Mouse (Mus musculus): ENCODE data around the gene Tbc1d19.

The Tbc1d19 gene

GRCm38 (mm10) chr5:53809115-53809991 lies at the start of gene Tbc1d19:
Tbc1d19 (plus strand) TSS chr5:53809606.
- DNase-seq (ENCODE audit: low spot score in 2 of 2), result peak; percentile 71 to 84

- no peak for DNase-seq (ENCODE audit: low spot score in 2 of 2)
These were observed 49.5 kb upstream of the Tbc1d19 start for GRCm38 (mm10) chr5:53759912-53760311.

- DNase-seq (ENCODE audit: low spot score in 2 of 2), result no peak
These were observed 48.5 kb upstream of the Tbc1d19 start for GRCm38 (mm10) chr5:53760914-53761313.

DNA sequence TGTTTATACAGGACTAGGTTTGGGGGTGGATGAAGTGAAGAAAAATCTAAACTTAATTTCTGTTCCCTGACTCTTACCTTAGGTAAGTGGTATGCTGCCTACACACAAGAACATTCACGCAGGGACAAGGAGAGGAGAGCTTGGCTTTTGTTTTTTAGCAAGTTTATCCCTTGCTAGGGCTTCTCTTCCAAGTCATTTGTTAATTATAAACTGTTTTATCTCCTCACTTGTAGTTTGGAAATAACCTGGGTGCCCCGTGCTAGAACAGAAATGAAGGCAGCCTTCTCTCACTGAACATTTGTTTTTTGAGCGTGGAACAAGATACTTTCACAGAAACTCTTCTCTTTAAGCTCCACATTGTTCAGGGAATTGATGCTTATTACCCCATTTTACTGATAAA lies 48.1 kb upstream of the Tbc1d19 start:
- no peak for DNase-seq (ENCODE audit: low spot score in 2 of 2)

- no peak for DNase-seq (ENCODE audit: low spot score in 2 of 2)
These were observed 24.4 kb upstream of the Tbc1d19 start for GRCm38 (mm10) chr5:53784818-53785520.

DNA sequence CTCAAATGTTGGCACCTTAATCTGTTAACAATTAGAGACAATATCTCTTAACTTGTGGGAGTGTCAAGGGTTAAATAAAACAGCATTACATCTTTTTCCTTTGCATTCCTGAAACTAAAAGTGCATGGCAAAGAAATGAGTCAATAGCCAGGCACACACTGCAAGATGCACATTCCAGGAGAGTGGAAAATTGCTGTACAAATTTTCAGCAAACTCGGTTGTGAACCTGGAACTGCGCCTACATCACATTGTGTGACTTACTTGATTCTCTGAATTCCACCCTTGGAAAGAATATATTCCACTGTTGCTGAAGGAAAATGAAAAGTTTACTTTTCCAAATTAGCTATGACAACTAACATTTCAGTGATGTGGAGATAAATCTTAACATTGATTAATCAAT lies 8.0 kb upstream of the Tbc1d19 start:
- no peak for DNase-seq (ENCODE audit: low spot score in 2 of 2)

DNA sequence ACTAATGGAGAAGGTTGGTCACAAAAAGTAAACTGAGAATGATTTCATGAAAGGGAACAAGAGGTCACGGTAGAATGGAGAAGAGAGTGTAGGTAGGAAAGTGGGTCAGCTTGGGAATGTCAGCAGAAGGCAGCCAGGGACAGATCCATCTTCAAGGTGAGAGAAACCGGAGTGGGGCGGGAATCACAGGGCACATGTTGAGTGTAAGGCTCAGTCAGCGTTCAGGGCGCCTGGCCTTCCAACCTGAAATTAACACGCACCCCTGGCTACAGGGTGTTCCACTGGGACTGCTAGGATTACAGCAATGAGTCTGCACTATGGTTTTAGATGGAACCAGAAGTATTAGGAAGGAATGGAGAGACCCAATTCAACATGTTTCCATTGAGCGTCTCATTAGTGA lies 10.3 kb downstream of the Tbc1d19 start:
- DNase-seq (ENCODE audit: low spot score in 2 of 2), result no peak

- DNase-seq (ENCODE audit: low spot score in 2 of 2), result no peak
These were observed 16.5 kb downstream of the Tbc1d19 start for GRCm38 (mm10) chr5:53825886-53826285.

- no peak for DNase-seq (ENCODE audit: low spot score in 2 of 2)
These were observed 25.1 kb downstream of the Tbc1d19 start for GRCm38 (mm10) chr5:53834489-53834888.

DNA sequence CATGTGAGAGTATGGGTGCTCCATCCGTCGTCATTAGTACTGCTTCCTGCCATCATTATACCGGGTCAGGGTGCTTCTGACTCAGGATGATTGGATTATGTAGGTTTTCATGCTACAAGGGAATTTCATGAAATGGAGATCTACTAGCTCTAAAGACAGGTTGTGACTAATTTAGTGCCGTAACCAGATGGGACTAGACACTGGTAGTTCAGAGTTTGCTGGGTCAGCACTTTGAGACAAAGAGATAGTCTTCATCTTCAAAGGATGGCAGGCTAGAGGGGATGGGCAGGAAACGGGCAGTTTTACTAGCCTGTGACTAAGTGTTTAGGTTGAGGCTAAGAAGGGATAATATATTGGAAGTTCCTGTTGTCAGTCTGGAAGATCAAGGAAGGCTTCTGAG lies 31.9 kb downstream of the Tbc1d19 start:
- DNase-seq (ENCODE audit: low spot score in 2 of 2), result no peak

GRCm38 (mm10) chr5:53848294-53848942 lies 39.0 kb downstream of the Tbc1d19 start:
- DNase-seq (ENCODE audit: low spot score in 2 of 2), result no peak

GRCm38 (mm10) chr5:53852574-53852973 lies 43.2 kb downstream of the Tbc1d19 start:
- DNase-seq (ENCODE audit: low spot score in 2 of 2), result no peak

DNA sequence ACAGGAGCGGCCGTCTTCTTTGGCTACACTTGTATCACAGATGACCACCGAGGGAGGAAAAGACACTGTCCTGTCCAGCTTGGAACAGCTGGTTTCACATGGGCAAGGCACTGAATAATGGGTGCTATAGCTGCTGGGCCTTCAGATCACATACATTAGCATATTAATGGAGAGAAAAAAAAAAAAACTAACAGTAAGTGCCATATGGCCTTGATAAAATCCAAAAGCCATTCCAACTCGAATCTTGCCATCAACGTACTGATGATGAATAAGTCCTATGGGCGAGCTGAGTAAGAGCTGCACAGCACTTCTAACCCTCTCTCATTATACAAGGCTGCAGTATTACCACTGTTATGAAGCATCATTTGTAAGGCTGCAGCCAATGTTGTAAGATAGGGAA lies 45.2 kb downstream of the Tbc1d19 start:
- DNase-seq (ENCODE audit: low spot score in 2 of 2), result no peak

DNA sequence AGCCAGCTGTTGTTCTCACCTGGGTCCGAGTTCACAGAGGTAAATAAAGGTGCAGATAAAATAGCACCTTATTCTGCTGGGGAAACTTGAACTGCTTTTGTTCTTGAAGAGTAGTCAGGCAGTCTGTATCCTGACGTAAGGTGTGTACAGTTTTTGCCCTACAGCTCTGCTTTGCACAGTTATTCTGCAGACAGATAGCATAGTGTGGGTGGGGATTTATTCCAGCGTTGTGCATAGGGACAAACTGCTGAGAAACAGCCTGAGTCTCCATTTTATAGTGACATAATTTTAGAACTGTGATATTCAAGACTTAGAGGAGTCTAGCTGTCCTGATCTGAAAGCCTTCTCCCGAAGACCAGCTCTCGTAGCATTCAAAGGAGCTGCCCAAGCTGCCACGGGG lies 46.6 kb downstream of the Tbc1d19 start:
- no peak for DNase-seq (ENCODE audit: low spot score in 2 of 2)

DNA sequence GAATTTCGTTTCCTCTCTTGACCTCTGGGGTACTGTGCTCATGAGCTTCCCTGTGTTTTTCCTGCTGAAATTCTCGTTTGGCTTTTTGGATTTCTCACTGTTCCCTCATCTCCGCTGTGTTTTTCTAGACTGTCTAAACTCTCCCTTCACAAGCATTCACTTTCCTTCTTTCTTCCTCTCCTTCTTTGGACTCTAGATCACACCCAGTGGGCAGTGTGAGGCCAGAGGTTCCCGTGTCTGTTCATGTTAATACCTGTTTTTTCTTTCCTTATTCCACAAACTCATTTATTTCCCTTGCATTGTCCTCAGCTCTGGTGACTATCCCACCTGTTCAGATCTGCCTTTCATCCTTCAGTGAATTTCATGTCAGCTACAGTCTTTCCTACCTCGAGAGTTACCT lies 55.7 kb downstream of the Tbc1d19 start:
- DNase-seq (ENCODE audit: low spot score in 2 of 2), result no peak

DNA sequence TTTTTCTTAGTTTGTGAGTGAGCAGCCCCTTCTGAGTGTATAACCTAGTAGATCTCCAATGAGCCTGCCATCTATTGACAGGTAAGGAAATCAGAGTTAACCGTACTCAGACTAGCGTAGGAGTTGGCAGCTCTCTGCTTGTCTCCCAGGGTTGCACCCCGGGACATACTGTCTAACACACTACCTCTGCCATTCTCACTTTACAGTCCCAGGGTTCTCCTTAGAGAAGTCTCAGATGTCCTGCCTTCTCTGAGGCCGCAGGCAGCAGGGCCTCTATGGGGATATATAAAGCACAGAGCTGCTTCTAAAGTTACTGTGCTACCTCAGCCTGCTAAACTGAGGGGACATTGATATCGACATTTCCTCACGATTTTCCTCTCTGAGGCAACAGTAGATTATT lies 56.6 kb downstream of the Tbc1d19 start:
- DNase-seq (ENCODE audit: low spot score in 2 of 2), result no peak

DNA sequence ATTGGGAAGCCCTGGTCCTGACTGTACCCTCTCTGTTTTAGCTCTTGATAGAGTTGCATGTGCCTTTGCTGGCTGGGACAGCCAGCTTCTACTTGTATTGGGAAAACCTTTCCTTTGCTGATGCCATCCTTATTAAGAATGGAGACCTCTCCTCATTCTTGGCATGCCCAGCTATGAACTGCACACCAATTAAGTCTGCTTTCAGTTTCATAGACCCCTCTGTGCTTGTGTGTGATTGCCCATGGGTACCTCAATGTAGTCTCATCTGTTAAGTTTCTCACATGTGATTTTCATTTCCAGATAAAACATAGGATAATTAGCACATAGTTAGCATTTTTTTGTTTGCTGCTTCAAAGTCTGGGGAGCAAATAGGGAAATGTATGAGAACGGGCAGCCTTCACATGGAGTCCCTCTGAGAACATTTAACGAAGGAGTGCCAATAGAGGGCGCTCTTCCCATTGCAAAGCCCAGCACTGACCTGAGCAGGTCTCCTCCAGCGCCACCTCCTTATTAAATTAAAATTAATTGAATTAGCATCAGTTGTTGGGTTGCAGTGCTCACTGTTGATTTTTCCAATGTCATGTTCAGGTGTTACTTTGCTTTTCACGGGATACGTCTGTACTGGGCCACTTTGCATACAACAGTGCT lies 62.4 kb downstream of the Tbc1d19 start:
- DNase-seq (ENCODE audit: low spot score in 2 of 2), result peak; percentile 28 to 77

DNA sequence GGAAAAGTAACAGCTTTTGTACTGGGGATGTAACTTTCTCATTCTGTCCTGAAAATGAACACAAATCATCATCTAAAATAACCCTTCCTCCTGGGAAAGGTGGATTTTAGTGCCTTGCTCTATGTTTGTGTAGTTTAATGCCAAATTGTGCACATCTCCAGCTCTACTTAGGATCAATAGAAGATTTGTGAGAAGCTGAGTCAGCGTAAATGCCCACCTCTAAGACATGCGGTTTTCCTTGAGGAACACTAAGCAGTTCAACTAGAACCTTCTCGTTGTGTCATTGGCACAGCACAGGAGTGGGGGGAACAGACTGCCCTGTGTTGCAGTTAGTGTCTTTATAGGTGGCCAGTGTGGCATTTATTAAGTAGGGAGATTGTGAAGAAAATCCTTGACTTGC lies 65.6 kb downstream of the Tbc1d19 start:
- no peak for DNase-seq (ENCODE audit: low spot score in 2 of 2)

GRCm38 (mm10) chr5:53880724-53881123 lies 71.3 kb downstream of the Tbc1d19 start:
- DNase-seq (ENCODE audit: low spot score in 2 of 2), result no peak

GRCm38 (mm10) chr5:53881381-53881990 lies 72.1 kb downstream of the Tbc1d19 start:
- DNase-seq (ENCODE audit: low spot score in 2 of 2), result no peak

- no peak for DNase-seq (ENCODE audit: low spot score in 2 of 2)
These were observed 92.0 kb downstream of the Tbc1d19 start for GRCm38 (mm10) chr5:53901406-53901805.

DNA sequence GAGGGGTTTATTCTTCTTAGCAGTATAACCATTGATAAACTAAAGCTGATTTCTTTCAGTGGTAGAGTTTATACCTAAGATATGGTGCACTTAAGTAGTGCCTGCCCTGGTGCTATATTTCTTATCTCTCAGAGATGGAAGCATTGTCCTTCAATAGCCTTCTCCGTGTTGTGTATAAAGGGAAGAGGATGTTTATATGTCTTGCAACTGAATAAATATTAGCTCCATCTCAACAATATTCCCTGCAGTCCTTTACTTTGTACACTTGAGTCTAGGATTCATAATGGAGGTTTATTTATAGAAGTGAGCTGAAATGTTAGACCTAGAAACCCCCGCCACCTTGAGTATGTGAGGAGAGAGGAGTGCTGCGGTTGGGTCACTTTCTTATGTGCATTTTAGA lies 93.4 kb downstream of the Tbc1d19 start:
- no peak for DNase-seq (ENCODE audit: low spot score in 2 of 2)
